Mouse (Mus musculus) embryonic fibroblast, embryonic 13.5 days (primary cell): ENCODE measurements around the gene Cacna1d.

Experiments
- CTCF ChIP-seq: IDR thresholded peaks from 2 replicates; pipeline ENCODE4 v1.5.1; 2011; ENCODE audit warnings: mild to moderate bottlenecking, control low read depth, low read length, moderate library complexity, borderline replicate concordance; ENCODE audit not compliant: insufficient read depth
- POLR2A ChIP-seq: IDR thresholded peaks from 2 replicates; pipeline ENCODE4 v1.6.1; 2011; ENCODE audit warnings: low read depth, mild to moderate bottlenecking, control low read depth, low read length, moderate library complexity

DNA sequence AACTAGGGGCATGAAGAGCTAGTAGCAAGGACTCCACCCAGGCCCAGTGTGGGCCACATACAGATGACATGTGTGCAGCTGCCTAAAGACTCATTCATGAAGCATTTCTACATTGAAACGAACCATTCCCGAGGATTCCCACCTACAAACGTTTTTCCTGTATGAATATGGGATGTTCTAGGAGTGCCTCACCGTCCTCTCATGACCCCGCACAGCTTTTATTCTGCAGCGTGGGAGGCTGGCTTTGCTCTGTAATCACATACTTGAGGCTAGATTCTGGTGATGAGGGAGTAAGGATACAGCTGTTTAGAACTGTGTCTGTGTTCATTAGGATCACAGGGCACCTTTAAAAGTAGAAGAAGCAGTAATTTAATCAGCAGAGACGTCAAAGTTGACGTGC is 219.4 kb downstream of the Cacna1d start:
- no peak for TF ChIP-seq CTCF
- TF ChIP-seq POLR2A, result no peak
